Mouse (Mus musculus): ENCODE measurements around the gene Rasgrp3.
A peak's percentile ranks its signal among the peaks of the same experiment; 100 is the strongest.

Rasgrp3 gene

GRCm38 (mm10) chr17:75503031-75503430, 67.3 kb downstream of the Rasgrp3 start:
- no peak for DNase-seq (ENCODE audit: low spot score in 2 of 2)

GRCm38 (mm10) chr17:75505053-75505452, 69.4 kb downstream of the Rasgrp3 start:
- no peak for DNase-seq (ENCODE audit: low spot score in 2 of 2)

DNA sequence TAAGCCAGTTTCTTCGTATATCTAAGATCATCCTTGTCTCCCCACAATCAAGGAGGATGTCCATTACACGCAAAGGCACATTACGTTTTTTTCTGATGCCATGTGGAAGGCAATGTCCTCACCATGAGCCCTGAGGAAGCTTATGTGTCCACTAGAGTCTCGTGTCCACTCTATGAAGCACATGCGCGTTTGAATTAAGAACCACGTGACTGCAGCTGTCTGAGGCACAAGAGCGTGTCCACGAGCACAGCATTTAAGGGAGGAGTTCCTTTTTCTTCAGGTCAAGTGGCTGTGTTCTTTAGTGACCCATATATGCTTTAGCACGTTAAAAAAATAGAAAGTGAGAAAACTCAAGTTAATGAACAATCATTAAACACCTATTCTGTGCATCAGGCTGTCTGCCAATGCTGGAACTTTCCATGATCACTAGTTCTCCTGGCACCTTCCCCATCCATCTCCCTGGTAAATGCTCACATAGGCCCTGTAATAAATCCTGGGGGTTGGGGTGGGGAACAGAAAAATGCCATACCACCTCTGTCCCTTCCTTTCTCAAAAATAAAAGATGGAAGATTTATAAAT, 70.5 kb downstream of the Rasgrp3 start:
- DNase-seq (ENCODE audit: low spot score in 2 of 2): no peak

DNA sequence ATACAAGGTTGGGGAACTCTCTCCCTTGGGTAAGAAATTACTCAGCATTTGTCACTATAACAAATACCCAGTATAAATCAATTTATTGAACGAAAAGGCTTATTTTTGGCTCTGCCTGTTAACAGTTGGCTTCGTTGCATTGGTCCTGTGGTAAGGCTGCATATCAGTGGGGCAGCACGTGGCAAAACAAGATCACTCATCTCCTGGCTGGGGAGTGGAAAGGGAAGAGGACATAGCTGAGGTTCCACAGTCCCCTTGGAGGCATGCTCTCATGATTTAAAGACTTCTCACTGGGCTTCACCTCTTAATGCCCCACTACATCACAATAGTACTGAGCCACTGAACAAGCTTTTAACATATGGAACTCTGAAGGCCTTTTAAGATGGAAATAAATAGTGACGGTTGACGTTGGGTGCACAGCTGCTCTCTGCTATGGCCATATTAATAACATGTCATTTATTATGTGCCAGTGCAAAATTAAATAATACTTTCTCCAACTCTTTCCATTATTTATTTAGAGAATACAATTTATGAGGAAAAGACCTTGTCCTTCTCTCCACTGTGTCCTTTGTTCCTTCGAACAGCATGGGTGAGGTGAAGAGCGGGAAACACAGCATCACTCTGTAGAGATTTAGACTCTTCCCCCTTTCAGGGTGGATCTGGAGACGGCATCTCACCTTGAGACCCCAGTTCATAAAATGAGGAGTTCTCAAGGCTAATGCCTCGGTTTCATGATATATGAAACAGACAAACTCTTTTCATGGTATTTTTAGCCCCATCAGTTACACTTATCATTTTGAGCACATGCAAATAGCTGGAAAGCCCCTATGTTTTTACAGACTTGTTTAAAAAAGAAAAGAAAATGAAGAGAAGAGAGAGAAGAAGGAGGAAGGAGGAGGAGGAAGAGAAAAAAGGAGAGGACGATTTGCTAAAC, 71.3 kb downstream of the Rasgrp3 start:
- no peak for DNase-seq (ENCODE audit: low spot score in 2 of 2)

GRCm38 (mm10) chr17:75509257-75509656, 73.6 kb downstream of the Rasgrp3 start:
- no peak for DNase-seq (ENCODE audit: low spot score in 2 of 2)

DNA sequence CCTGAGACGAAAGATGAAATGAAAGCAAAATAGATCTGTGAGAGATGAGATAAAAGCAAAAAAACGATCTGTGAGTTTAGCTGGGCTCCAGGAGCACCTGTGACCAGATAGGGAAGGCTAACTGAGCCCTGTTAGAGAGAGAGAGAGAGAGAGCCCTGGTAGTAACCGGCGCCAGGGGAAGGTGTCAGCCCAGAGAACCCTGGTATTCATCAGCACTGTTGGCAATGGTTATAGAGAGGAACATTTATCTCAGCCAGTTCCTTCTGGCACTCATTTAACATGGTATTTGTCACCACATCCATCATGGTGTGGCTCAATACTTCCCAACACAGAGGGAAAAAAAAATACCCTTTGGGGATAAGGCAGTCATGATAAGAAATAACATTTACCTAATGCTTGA, 80.9 kb downstream of the Rasgrp3 start:
- no peak for DNase-seq (ENCODE audit: low spot score in 2 of 2)

DNA sequence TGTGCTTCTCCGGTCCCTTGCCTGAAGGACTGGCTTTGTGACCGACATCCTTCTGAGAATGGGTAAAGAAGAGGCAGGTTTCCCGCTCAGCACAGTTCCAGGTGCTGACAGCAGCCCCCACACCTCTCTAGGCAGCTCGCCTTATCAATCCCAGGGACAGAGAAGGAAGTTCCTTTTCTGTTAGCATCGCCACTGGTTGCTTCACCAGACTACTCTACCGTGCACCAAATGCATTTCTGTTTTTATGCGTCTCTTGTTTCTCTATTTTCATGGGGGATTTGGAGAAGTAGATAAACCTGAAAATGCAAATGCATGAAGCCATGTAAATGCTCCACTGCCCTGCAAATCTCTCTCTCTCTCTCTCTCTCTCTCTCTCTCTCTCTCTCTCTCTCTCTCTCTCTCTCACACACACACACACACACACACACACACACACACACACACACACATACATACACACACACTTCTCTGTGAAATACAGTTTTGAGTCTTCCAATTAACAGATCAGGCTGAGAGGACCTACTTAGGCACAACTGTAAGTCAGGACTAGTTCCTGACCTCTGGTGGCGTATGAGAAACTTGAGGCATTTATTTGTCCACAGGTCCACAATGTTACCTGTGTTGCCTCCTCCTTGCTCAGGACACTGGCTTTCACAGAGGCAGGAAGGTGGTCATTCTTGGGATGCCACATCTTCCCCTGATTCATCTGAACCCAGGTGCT, 82.6 kb downstream of the Rasgrp3 start:
- no peak for DNase-seq (ENCODE audit: low spot score in 2 of 2)

- DNase-seq (ENCODE audit: low spot score in 2 of 2): no peak
Observed at GRCm38 (mm10) chr17:75519239-75519900, 83.7 kb downstream of the Rasgrp3 start.

GRCm38 (mm10) chr17:75521236-75521842, 85.6 kb downstream of the Rasgrp3 start:
- no peak for DNase-seq (ENCODE audit: low spot score in 2 of 2)

DNA sequence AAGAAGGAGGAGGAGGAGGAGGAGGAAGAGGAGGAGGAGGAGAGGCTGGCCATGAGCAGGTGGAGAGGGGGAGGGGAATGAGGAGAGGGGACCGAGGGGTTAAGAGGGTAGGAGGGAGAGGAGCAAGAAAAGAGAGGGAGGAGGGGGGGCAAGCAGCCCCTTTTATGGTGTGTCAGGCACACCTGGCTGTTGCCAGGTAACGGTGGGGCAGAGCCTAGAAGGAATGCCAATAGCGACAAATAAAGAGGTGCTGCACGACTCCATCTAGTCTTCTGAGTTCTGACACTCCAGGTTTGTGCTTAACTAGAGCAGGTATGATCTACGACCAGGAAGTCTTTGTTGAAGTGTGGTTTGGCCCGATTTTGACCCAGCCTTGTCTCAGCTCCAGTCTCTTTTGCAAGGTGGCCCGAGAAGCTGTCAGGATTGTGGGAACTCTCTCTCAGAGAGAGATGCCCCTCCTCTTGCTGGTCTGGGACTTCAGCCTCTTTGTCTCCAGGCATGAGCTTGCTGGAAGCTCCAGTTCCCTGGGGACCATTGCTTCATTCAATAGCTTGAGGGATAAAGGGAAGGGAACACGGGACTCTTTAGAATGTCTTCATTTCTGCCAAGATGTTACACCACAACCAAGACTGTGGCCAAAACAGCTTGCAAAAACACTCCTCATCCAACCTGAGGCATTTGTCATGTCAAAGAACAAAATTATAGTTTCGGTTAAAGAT, 86.8 kb downstream of the Rasgrp3 start:
- DNase-seq (ENCODE audit: low spot score in 2 of 2): no peak

GRCm38 (mm10) chr17:75523812-75524211, 88.1 kb downstream of the Rasgrp3 start:
- no peak for DNase-seq (ENCODE audit: low spot score in 2 of 2)

DNA sequence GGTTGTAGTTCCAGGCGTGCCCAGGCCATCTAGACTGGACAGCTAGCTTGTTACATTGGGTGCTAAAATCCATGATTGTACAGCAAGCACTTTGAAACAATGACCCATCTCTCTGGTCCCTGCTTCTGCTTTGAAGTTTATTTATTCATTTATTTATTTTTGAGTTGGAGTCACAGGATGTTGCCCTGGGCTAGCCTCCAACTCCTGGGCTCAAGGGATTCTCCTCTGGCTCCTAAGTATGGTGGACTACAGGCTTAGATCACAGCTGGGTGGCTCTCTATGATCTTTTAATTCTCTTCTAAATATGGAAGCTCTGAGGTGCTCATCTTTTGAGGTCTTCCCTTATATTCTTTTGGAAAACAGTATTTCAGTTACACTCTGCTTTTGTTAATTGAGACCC, 90.7 kb downstream of the Rasgrp3 start:
- no peak for DNase-seq (ENCODE audit: low spot score in 2 of 2)

GRCm38 (mm10) chr17:75529222-75529935, 93.7 kb downstream of the Rasgrp3 start:
- DNase-seq (ENCODE audit: low spot score in 2 of 2): no peak

GRCm38 (mm10) chr17:75532469-75532986, 96.8 kb downstream of the Rasgrp3 start:
- no peak for DNase-seq (ENCODE audit: low spot score in 2 of 2)

DNA sequence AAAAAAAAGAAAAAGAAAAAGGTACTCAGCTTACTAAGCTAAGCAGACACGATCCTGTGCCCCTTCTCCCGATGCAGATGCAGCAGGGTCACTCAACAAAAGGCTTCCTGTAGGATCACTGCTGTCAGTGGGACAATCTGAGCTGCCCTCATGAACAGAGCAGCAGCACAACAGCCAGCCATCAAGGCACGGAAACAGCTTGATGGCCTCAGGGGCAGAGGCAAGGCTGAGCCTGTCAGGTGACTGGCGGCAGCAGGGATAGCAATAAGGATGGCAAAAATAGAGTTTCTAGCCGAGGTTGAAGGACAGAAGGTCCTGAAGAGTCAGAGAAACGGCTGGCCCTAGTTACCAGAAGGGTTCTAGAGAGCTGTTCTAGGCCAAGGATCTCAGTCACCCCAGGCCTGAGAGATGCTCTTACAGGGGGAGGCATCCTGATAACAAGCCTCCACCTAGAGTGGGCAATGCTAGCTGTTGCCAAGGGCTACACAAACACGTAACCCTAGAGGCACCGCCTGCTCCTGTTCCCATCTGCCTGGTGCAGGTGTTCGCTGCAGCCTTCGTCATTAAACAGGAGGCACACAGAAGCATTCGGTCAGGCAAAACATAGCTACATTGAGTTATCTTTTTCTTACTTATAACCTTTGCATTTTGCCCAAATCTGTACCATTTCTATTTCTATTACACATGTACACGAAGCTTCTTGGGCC, 98.8 kb downstream of the Rasgrp3 start:
- DNase-seq (ENCODE audit: low spot score in 2 of 2): no peak

- DNase-seq (ENCODE audit: low spot score in 2 of 2): no peak
Observed at GRCm38 (mm10) chr17:75535612-75536011, 99.9 kb downstream of the Rasgrp3 start.

DNA sequence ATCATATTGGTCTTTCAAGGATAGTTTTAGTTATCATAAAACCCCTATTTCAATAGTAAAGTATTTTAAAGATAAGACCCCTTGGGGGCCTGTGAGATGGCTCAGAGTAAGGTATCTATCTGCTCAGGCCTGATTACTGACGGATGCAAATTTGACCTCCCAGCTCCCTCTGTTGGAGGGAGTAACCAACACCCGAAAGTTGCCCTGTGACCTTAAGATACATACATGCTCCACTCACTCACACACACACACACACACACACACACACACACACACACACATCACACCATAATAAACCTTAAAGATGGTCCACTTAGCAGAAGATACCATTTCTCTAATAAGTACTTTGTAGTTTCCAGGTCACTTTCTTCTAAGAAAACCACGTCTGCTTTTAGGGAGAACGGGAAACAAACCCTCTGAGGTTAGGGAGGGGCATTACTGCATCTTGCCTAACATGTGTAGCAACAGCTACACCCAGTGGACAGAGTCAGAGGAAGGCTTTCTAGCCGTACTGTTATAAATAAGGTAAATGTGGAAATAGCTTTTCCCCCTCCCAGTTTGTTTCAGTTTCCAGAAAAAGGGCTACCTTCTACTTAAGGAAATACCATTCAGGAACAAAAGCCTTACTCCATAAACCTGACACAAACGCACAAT, 100.8 kb downstream of the Rasgrp3 start:
- peak; percentile 57 to 65 for DNase-seq (ENCODE audit: low spot score in 2 of 2)

- no peak for DNase-seq (ENCODE audit: low spot score in 2 of 2)
Observed at GRCm38 (mm10) chr17:75537050-75537445, 101.4 kb downstream of the Rasgrp3 start.

GRCm38 (mm10) chr17:75538431-75538830, 102.7 kb downstream of the Rasgrp3 start:
- DNase-seq (ENCODE audit: low spot score in 2 of 2): no peak
